Mouse (Mus musculus): Measurements from ENCODE around the gene Kcnj2. TPM values are rescaled to one million over a fixed set of nuclear protein-coding genes. Genes with fewer than 3 reads are reported as not detected.

Gene Kcnj2
- polyA plus RNA-seq (2012; rRNA removed), result 0.73 and 1.1 TPM in 2 replicates

DNA sequence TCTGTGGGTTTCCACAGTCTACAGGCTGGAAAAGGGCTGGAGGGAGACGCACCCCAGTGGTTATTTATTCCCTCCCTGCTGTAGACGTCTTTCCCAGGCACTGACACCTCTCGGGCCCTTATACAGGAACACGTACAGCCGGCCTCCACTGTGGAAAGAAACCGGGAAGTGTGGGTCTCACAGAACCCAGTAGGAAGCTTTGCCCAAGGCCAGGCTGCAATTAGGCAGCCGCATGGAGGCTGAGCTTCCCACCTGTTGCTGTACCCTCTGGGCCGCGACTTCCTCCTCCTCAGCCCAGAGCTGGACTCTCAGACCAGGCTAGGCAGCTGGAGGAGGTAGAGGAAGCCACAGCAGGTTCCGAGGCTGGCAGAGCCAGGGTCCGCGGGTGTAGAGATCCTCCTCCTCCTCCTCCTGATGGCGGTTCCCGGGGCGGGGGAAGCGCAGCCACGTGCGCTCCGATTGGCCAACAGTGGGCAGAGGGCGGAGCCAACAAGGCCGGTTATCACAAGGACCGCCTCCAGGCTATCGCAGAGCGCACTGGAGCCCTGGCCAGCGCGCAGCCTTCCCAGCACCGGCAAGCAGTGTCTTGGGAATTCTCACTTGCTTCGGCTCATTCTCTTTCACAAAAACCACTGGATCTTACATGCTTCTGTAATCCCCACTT, at the start of gene Kcnj2:
TSS of gene Kcnj2 (plus strand) at position 530 of the 664 bp plus-strand sequence.
- Histone ChIP-seq H3K27me3 (replicated peaks; ENCODE audit: control insufficient read depth, insufficient read depth, low read length) (no peaks in the 10 kb centered on the region), H3K4me1 (ENCODE audit: control insufficient read depth, insufficient read depth, low read length) (no peaks in the 10 kb centered on the region; the same call in 1 of the 2 replicates), H3K36me3 (ENCODE audit: control insufficient read depth, insufficient read depth, low read length) (no peaks in the 10 kb centered on the region), H3K27ac (ENCODE audit: insufficient read depth, low read depth, low read length) (peak within 1 kb of the TSS; percentile 49), H3K4me3 (ENCODE audit: insufficient read depth, low read depth, low read length) (peak within 1 kb of the TSS; percentile 96)
- WGBS, result under 1% methylated on average over 28 of the region's 28 CpGs
- peak; percentile 97 for DNase-seq
- TF ChIP-seq POLR2A (IDR thresholded peaks at IDR 0.05; ENCODE audit: low read depth, low read length), result peak; percentile 96
- no peak for TF ChIP-seq CTCF (conservative IDR thresholded peaks at IDR 0.05; ENCODE audit: insufficient read depth, insufficient read length, low read depth, low read length)

- WGBS, result 91% methylated on average over 3 of the region's 3 CpGs
- TF ChIP-seq CTCF (conservative IDR thresholded peaks at IDR 0.05; ENCODE audit: insufficient read depth, insufficient read length, low read depth, low read length) (no peak), POLR2A (IDR thresholded peaks at IDR 0.05; ENCODE audit: low read depth, low read length) (no peak)
- Histone ChIP-seq H3K27ac (ENCODE audit: insufficient read depth, low read depth, low read length) (no peak overlapping the region), H3K27me3 (replicated peaks; ENCODE audit: control insufficient read depth, insufficient read depth, low read length) (no peaks in the 10 kb centered on the region; the same call in 1 of the 2 replicates), H3K36me3 (ENCODE audit: control insufficient read depth, insufficient read depth, low read length) (no peaks in the 10 kb centered on the region; the same call in 1 of the 2 replicates), H3K4me3 (ENCODE audit: insufficient read depth, low read depth, low read length) (no peak overlapping the region), H3K4me1 (ENCODE audit: control insufficient read depth, insufficient read depth, low read length) (no peaks in the 10 kb centered on the region)
- DNase-seq, result no peak
Observed at GRCm38 (mm10) chr11:111016206-111016605, 49.8 kb upstream of the Kcnj2 start.

DNA sequence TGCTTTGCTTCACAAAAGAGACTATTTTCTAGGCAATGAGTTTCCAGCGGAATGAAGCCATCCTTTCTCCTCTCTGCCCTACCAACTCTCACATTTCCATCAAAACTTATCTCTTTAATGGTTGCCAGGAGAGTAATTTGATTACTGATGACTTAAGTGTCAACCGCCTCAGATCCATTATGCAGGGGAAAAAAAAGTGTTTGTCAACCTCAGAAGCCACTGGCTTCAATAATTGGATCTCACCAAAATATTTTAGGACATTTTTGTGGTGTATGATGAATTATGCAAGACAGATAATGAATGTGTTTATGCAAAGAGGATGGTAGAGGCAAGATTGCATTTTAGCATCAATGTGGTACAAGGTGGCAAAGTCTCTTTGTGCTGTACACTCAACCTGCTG, 45.8 kb upstream of the Kcnj2 start:
- Histone ChIP-seq H3K36me3 (ENCODE audit: control insufficient read depth, insufficient read depth, low read length) (peaks cover 3% of the 10 kb centered on the region; the same call in 1 of the 2 replicates), H3K4me3 (ENCODE audit: insufficient read depth, low read depth, low read length) (no peak overlapping the region), H3K4me1 (ENCODE audit: control insufficient read depth, insufficient read depth, low read length) (no peaks in the 10 kb centered on the region), H3K27ac (ENCODE audit: insufficient read depth, low read depth, low read length) (no peak overlapping the region), H3K27me3 (replicated peaks; ENCODE audit: control insufficient read depth, insufficient read depth, low read length) (no peaks in the 10 kb centered on the region; the same call in 1 of the 2 replicates)
- DNase-seq, result no peak
- TF ChIP-seq CTCF (conservative IDR thresholded peaks at IDR 0.05; ENCODE audit: insufficient read depth, insufficient read length, low read depth, low read length) (no peak), POLR2A (IDR thresholded peaks at IDR 0.05; ENCODE audit: low read depth, low read length) (no peak)
- WGBS, result 67% methylated on average over 2 of the region's 2 CpGs

DNA sequence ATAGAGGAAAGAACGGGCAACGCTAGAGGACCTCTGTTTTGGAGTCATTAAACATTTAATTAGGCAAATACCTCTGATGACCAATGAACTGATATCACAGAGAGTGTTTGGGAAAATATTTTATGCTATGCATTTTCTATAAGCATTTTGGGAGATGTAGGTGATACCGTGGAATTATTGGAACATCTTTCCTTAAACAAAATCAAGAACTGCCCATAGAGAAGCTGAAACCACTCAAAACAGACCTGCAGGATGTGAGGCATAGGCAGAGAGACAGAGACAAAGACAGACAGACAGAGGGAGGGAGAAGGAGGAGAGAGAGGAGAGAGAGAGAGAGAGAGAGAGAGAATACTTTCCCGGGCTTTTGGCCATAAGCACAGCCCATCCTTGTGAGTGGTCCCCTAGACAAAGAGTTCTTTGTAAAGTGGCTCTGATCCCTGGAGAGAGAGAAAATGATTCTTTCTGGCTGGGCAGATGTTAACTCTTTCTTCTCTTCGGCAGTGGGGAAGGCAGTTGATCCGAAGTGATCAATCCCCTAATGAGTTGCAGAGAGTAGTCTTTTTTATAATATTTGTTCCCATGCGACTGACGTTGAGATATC, 43.2 kb upstream of the Kcnj2 start:
- Histone ChIP-seq H3K4me3 (ENCODE audit: insufficient read depth, low read depth, low read length) (no peak overlapping the region), H3K36me3 (ENCODE audit: control insufficient read depth, insufficient read depth, low read length) (peaks cover 4% of the 10 kb centered on the region; the same call in 1 of the 2 replicates), H3K27me3 (replicated peaks; ENCODE audit: control insufficient read depth, insufficient read depth, low read length) (no peaks in the 10 kb centered on the region; the same call in 1 of the 2 replicates), H3K4me1 (ENCODE audit: control insufficient read depth, insufficient read depth, low read length) (no peaks in the 10 kb centered on the region), H3K27ac (ENCODE audit: insufficient read depth, low read depth, low read length) (no peak overlapping the region)
- WGBS, result 68% methylated on average over 8 of the region's 8 CpGs
- no peak for DNase-seq
- TF ChIP-seq POLR2A (IDR thresholded peaks at IDR 0.05; ENCODE audit: low read depth, low read length), result no peak
- no peak for TF ChIP-seq CTCF (conservative IDR thresholded peaks at IDR 0.05; ENCODE audit: insufficient read depth, insufficient read length, low read depth, low read length)

DNA sequence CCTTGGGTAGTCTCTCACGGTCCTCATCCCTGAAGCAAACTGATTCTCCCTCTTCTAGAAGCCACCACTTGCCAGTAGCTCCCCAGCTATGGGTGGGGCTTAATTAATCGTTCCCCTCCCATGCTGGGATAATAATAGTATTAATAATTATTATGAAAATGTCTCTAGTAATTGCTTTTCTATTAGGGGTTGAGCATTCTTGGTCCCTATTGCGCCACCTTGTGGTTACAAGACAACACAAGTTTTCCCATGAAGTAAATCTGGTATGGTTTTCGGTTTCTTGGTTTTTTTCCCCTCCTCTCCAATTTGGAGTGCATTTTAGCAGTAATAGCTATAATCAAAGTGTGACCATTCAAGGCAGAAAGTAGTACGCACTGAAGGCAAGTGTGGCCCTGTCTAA, 23.8 kb upstream of the Kcnj2 start:
- TF ChIP-seq CTCF (conservative IDR thresholded peaks at IDR 0.05; ENCODE audit: insufficient read depth, insufficient read length, low read depth, low read length) (no peak), POLR2A (IDR thresholded peaks at IDR 0.05; ENCODE audit: low read depth, low read length) (no peak)
- peak; percentile 31 for DNase-seq
- Histone ChIP-seq H3K27ac (ENCODE audit: insufficient read depth, low read depth, low read length) (no peak overlapping the region), H3K4me3 (ENCODE audit: insufficient read depth, low read depth, low read length) (no peak overlapping the region), H3K4me1 (ENCODE audit: control insufficient read depth, insufficient read depth, low read length) (no peaks in the 10 kb centered on the region), H3K36me3 (ENCODE audit: control insufficient read depth, insufficient read depth, low read length) (no peaks in the 10 kb centered on the region), H3K27me3 (replicated peaks; ENCODE audit: control insufficient read depth, insufficient read depth, low read length) (no peaks in the 10 kb centered on the region)
- 37% methylated on average over 5 of the region's 5 CpGs for WGBS

GRCm38 (mm10) chr11:111043298-111043697, 22.7 kb upstream of the Kcnj2 start:
- DNase-seq, result no peak
- H3K36me3 ChIP-seq (ENCODE audit: control insufficient read depth, insufficient read depth, low read length), result no peaks in the 10 kb centered on the region
- no peak for TF ChIP-seq CTCF (conservative IDR thresholded peaks at IDR 0.05; ENCODE audit: insufficient read depth, insufficient read length, low read depth, low read length)
- TF ChIP-seq POLR2A (IDR thresholded peaks at IDR 0.05; ENCODE audit: low read depth, low read length), result no peak
- H3K4me3 ChIP-seq (ENCODE audit: insufficient read depth, low read depth, low read length), result no peak overlapping the region
- no peaks in the 10 kb centered on the region for H3K4me1 ChIP-seq (ENCODE audit: control insufficient read depth, insufficient read depth, low read length)
- no peaks in the 10 kb centered on the region for H3K27me3 ChIP-seq (replicated peaks; ENCODE audit: control insufficient read depth, insufficient read depth, low read length)
- H3K27ac ChIP-seq (ENCODE audit: insufficient read depth, low read depth, low read length), result no peak overlapping the region
- WGBS, result 91% methylated on average over 4 of the region's 4 CpGs

- no peak overlapping the region for H3K27ac ChIP-seq (ENCODE audit: insufficient read depth, low read depth, low read length)
- no peak for TF ChIP-seq POLR2A (IDR thresholded peaks at IDR 0.05; ENCODE audit: low read depth, low read length)
- no peak overlapping the region for H3K4me3 ChIP-seq (ENCODE audit: insufficient read depth, low read depth, low read length)
- H3K36me3 ChIP-seq (ENCODE audit: control insufficient read depth, insufficient read depth, low read length), result no peaks in the 10 kb centered on the region
- no peak for DNase-seq
- no peaks in the 10 kb centered on the region; the same call in 1 of the 2 replicates for H3K4me1 ChIP-seq (ENCODE audit: control insufficient read depth, insufficient read depth, low read length)
- H3K27me3 ChIP-seq (replicated peaks; ENCODE audit: control insufficient read depth, insufficient read depth, low read length), result no peaks in the 10 kb centered on the region
- 72% methylated on average over 3 of the region's 3 CpGs for WGBS
Observed at GRCm38 (mm10) chr11:111054252-111054651, 11.7 kb upstream of the Kcnj2 start.

Measured in kidney, adult 2 months (tissue).